Mouse (Mus musculus) liver, adult 2 months (tissue): ENCODE data around the gene B3galt4.
A peak's percentile ranks its signal among the peaks of the same experiment; 100 is the strongest.

Source experiments
- CTCF ChIP-seq: fragments of 200-500 bp; IDR thresholded peaks from 2 replicates; pipeline ENCODE4 v1.5.1; 2011; ENCODE audit warnings: low read depth, low read length, control low read depth
- POLR2A ChIP-seq: fragments of 200-500 bp; IDR thresholded peaks from 2 replicates; pipeline ENCODE4 v1.6.1; 2011; ENCODE audit warnings: low read length, control low read depth; ENCODE audit not compliant: insufficient read depth; ENCODE audit errors: extremely low read depth

DNA sequence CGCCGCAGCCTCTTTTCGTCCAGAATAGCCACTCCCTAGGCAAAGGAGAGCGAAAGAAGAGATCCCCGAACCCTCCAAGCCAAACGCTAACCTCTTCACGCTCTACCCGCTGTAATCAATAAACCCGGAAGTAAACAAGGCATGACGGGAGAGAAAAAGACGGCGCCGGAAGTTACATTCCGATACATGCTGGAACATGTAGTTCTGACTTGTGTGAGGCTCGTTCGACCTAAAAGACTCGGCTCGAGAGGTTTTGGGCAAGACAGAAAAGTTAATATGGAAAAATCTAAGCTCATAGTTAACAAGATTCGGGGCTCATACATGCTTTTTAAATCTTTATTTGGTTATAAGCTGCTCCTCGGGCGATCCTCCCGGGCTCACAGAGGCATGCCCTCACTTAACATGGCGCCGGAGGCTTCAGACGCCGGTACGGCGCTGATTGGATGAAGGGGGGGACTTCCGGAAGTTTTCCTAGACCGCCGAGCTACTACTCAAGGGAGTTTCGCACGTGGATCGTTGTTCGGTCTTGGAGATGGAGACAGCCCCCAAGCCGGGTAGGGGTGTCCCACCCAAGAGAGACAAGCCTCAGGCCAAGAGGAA, 11.0 kb downstream of the B3galt4 start, which contains the start of the genes Pfdn6 and Wdr46:
- TF ChIP-seq POLR2A (0 out of 2 replicates have a peak, but pooled peaks have one; percentile 12), CTCF (no peak)
